12 mouse cellular contexts compared by ENCODE assay signal in genomic region chr15:85408790-85409189, GRCm38 (mm10).
A peak's percentile ranks its signal among the peaks of the same experiment; 100 is the strongest.
DNase-seq lines count a peak whose midpoint lies in the region; ATAC-seq lines count a peak whose summit lies in the region.
"Had no signal": no experiment of that assay in that cellular context is flagged by ENCODE, and none has a peak within 500 bp of the region (broad histone marks: within the 10 kb centered on the region; RNA-seq: fewer than 3 reads in every experiment).

No protein-coding gene starts in this region.

- 62% methylated on average over 5 of the region's 5 CpGs for WGBS in neural tube, embryonic 15.5 days

- ATAC-seq in cerebellum, adult (ENCODE audit: insufficient number of reproducible peaks, low FRiP score, low TSS enrichment), result peak; percentile 75; the same call in 1 of the 2 replicates
- peak; percentile 45; the same call in 1 of the 2 replicates for ATAC-seq in neural tube, embryonic 15.5 days (ENCODE audit: low FRiP score)

- peaks cover 22% of the 10 kb centered on the region for H3K4me1 ChIP-seq in neural tube, embryonic 15.5 days

- H3K4me2 ChIP-seq in neural tube, embryonic 15.5 days, result no peak overlapping the region
- H3K4me2 ChIP-seq: embryonic facial prominence, embryonic 12.5 days had no signal

- H3K4me3 ChIP-seq in neural tube, embryonic 15.5 days (replicated peaks), result no peak overlapping the region
- H3K4me3 ChIP-seq: embryonic facial prominence, embryonic 12.5 days had no signal

- DNase-seq in cerebellum, postnatal 4 days (ENCODE audit: low spot score in 2 of 2), result no peak
- peak; percentile 35 for DNase-seq in layer of hippocampus, adult 11-12 months (ENCODE audit: low spot score)
- no peak for DNase-seq in layer of hippocampus, postnatal 25 days (ENCODE audit: extremely low spot score in 1 of 2, low spot score in 1 of 2)
- peak; percentile 28 for DNase-seq in cerebellum, adult 11 months
- no peak for DNase-seq in gastrocnemius, adult 18-20 months (ENCODE audit: low spot score)
- DNase-seq in adrenal gland, postnatal 4 days (ENCODE audit: low spot score in 2 of 2), result no peak
- DNase-seq: adrenal gland, postnatal 14 days; gastrocnemius, postnatal 14 days; lung, postnatal 4 days had no signal

- peak overlapping the region; percentile 69 for H3K27ac ChIP-seq in neural tube, embryonic 15.5 days (replicated peaks)
- H3K27ac ChIP-seq: embryonic facial prominence, embryonic 12.5 days had no signal

- no peak overlapping the region; the same call in 1 of the 2 replicates for H3K9ac ChIP-seq in neural tube, embryonic 15.5 days (replicated peaks)
- H3K9ac ChIP-seq: embryonic facial prominence, embryonic 12.5 days had no signal

- no peaks in the 10 kb centered on the region for H3K27me3 ChIP-seq in neural tube, embryonic 15.5 days (replicated peaks)
- H3K27me3 ChIP-seq: embryonic facial prominence, embryonic 12.5 days had no signal

- H3K36me3 ChIP-seq in neural tube, embryonic 15.5 days, result no peaks in the 10 kb centered on the region
- H3K36me3 ChIP-seq: embryonic facial prominence, embryonic 12.5 days had no signal

- no peaks in the 10 kb centered on the region for H3K9me3 ChIP-seq in neural tube, embryonic 15.5 days (replicated peaks)
- H3K9me3 ChIP-seq: embryonic facial prominence, embryonic 12.5 days had no signal

Comparison
In these comparisons a context has a peak if more than half of its experiments do, and no peak if none do; other contexts are left out.
1. DNase-seq: peak in layer of hippocampus, adult 11-12 months (single experiment) and cerebellum, adult 11 months (single experiment); none in cerebellum, postnatal 4 days (0 of 2), layer of hippocampus, postnatal 25 days (0 of 2), gastrocnemius, adult 18-20 months (single experiment) and adrenal gland, postnatal 4 days (0 of 2).